Mouse (Mus musculus): Measurements from ENCODE around the gene Nfkb2. TPM values are rescaled to one million over a fixed set of nuclear protein-coding genes. Genes with fewer than 3 reads are reported as not detected.

Gene Nfkb2
- polyA plus RNA-seq, 2 experiments = 2.6 to 4.5 TPM

DNA sequence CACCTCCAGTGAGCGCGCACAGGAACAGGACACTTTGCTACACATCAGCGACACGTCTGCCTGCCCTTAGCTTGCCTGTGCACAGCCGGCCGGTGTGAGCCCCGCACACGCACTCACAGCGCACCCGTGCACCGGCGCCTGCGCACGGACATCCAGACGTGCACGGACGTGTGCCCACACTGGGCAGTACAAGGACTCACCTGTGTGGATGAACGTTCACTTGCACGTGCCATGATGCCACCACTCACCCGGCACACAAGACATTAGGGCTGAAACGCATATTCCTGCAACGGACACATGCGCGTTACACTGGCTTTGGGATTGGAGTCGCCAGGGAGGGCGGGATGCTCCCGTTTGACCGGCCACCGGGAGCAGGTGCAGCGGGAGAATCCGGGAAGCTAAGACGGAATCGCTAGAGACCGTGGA lies 801 bp downstream of the Nfkb2 start:
- DNase-seq (ENCODE audit: low read depth in 3 of 3, low spot score in 3 of 3) (peak in 1 of 3 experiments; percentile 41), ATAC-seq (ENCODE audit: insufficient read depth) (peak; percentile 45)
- TF ChIP-seq EP300 (IDR thresholded peaks at IDR 0.05; ENCODE audit: low read depth) = no peak
- no peak for TF ChIP-seq CTCF (IDR thresholded peaks at IDR 0.05; ENCODE audit: low read depth)
- under 1% methylated on average over 34 of the region's 34 CpGs for WGBS (ENCODE audit: insufficient replicate concordance)
- no peaks in the 10 kb centered on the region for H3K27me3 ChIP-seq (ENCODE audit: control insufficient read depth, insufficient read depth, low read length)
- H3K4me2 ChIP-seq (ENCODE audit: low read depth) = peak overlapping the region; percentile 90
- H3K4me3 ChIP-seq (ENCODE audit: insufficient read depth in 1 of 2, low read depth in 2 of 2, low read length in 2 of 2) = peak overlapping the region; percentile 81 to 84
- H3K4me1 ChIP-seq (replicated peaks; ENCODE audit: control insufficient read depth in 2 of 2, insufficient read depth in 2 of 2, low read length in 1 of 2) = peaks cover 7 to 11% of the 10 kb centered on the region in 2 experiments
- H3K9me3 ChIP-seq (ENCODE audit: control insufficient read depth, low read length) = no peaks in the 10 kb centered on the region
- H3K36me3 ChIP-seq (replicated peaks; ENCODE audit: control insufficient read depth, insufficient read depth, low read depth) = no peaks in the 10 kb centered on the region
- H3K9ac ChIP-seq (replicated peaks) = peak overlapping the region; percentile 77
- peak overlapping the region; percentile 61 for H3K27ac ChIP-seq

DNA sequence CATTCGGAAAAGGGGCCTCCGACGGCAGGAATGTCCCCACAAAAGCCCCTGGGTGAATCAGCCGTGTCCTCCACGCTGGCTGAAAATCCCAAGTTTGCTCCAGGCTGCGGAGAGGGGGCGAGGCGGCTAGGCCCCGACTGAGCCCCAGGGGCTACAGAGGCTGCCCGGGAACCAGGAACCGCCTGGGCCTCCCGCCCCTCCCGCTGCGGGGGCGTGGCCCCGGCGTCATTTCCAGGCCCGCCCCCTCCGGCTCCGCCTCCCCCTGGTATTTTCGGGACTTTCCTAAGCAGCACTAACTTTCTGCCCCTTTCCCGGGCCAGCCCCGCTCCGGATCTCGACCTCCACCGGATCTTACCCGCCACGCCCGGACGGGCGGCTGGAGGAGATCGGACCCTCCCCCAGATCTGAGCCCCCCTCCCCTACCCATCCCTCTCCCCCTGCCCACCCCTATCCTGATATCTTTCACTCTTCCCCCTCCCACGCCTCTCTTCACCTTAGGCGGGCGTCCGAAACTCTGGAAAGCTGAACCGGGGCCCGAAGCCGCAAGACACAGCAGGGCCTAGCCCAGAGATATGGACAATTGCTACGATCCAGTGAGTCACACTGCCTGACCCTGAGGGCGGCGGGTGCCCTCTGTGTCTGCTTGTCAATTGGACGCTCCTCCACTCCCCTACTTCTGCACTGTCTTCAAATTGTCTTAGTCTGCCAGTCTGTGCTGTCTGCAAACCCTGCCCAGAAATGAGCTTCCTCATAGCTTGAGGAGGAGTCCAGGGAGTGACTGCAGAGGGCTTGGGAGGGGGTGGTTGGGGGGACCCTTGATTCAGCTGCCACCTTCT lies 1.5 kb downstream of the Nfkb2 start:
- Histone ChIP-seq H3K9me3 (ENCODE audit: control insufficient read depth, low read length) (no peaks in the 10 kb centered on the region), H3K4me3 (ENCODE audit: insufficient read depth in 1 of 2, low read depth in 2 of 2, low read length in 2 of 2) (peak overlapping the region; percentile 81 to 84), H3K4me1 (replicated peaks; ENCODE audit: control insufficient read depth in 2 of 2, insufficient read depth in 2 of 2, low read length in 1 of 2) (peaks cover 7 to 11% of the 10 kb centered on the region in 2 experiments), H3K9ac (replicated peaks) (peak overlapping the region; percentile 77), H3K27me3 (ENCODE audit: control insufficient read depth, insufficient read depth, low read length) (no peaks in the 10 kb centered on the region), H3K27ac (peak overlapping the region; percentile 61), H3K4me2 (ENCODE audit: low read depth) (peak overlapping the region; percentile 90), H3K36me3 (replicated peaks; ENCODE audit: control insufficient read depth, insufficient read depth, low read depth) (no peaks in the 10 kb centered on the region)
- TF ChIP-seq CTCF (IDR thresholded peaks at IDR 0.05; ENCODE audit: low read depth) (0 out of 2 replicates have a peak, but pooled peaks have one; percentile 6), EP300 (IDR thresholded peaks at IDR 0.05; ENCODE audit: low read depth) (no peak)
- WGBS (ENCODE audit: insufficient replicate concordance) = under 1% methylated on average over 43 of the region's 43 CpGs
- DNase-seq (ENCODE audit: low read depth in 3 of 3, low spot score in 3 of 3) = peak; percentile 78 to 84 (median 80)
- peak; percentile 71 for ATAC-seq (ENCODE audit: insufficient read depth)

DNA sequence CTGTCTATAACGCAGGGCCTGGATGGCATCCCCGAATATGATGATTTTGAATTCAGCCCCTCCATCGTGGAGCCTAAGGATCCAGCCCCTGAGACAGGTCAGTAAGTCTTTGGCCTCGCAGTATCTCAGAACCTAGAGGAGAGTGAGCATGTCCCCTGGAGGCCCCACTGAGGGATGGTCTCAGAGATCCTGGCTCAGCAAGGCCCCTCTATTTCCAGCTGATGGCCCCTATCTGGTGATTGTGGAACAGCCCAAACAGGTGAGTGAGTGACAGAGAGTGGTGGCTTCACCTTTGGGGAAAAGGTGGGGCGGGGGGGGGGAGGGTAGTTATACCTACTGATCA lies 2.1 kb downstream of the Nfkb2 start:
- Histone ChIP-seq H3K4me1 (replicated peaks; ENCODE audit: control insufficient read depth in 2 of 2, insufficient read depth in 2 of 2, low read length in 1 of 2) (peaks cover 7 to 11% of the 10 kb centered on the region in 2 experiments), H3K4me2 (ENCODE audit: low read depth) (peak overlapping the region; percentile 90), H3K9me3 (ENCODE audit: control insufficient read depth, low read length) (no peaks in the 10 kb centered on the region), H3K27ac (peak overlapping the region; percentile 18; the same call in 1 of the 2 replicates), H3K36me3 (replicated peaks; ENCODE audit: control insufficient read depth, insufficient read depth, low read depth) (no peaks in the 10 kb centered on the region), H3K9ac (replicated peaks) (peak overlapping the region; percentile 72), H3K4me3 (ENCODE audit: insufficient read depth in 1 of 2, low read depth in 2 of 2, low read length in 2 of 2) (peak overlapping the region; percentile 81 to 84), H3K27me3 (ENCODE audit: control insufficient read depth, insufficient read depth, low read length) (no peaks in the 10 kb centered on the region)
- TF ChIP-seq CTCF (IDR thresholded peaks at IDR 0.05; ENCODE audit: low read depth) (no peak), EP300 (IDR thresholded peaks at IDR 0.05; ENCODE audit: low read depth) (no peak)
- ATAC-seq (ENCODE audit: insufficient read depth) (no peak), DNase-seq (ENCODE audit: low read depth in 3 of 3, low spot score in 3 of 3) (no peak)
- 55% methylated on average over 5 of the region's 5 CpGs for WGBS (ENCODE audit: insufficient replicate concordance)

DNA sequence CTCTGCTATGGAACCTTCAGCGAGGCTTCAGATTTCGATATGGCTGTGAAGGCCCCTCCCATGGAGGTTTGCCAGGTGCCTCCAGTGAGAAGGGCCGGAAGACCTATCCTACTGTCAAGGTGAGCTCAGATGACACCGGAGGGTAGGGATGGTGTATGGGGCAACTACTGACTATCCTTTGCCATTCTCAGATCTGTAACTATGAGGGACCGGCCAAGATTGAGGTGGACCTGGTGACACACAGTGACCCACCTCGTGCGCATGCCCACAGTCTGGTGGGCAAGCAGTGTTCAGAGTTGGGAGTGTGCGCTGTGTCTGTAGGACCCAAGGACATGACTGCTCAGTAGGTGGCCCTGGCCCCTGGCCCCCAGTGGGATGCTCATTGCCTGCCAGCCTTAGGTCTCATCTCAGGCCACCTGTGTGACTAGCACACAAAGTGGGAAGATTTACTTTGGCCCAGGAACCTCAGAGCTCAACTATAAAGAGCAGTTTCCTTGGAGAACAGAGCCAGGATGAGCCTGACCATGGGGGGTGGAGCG lies 2.7 kb downstream of the Nfkb2 start:
- Histone ChIP-seq H3K27ac (no peak overlapping the region), H3K4me2 (ENCODE audit: low read depth) (no peak overlapping the region), H3K9me3 (ENCODE audit: control insufficient read depth, low read length) (no peaks in the 10 kb centered on the region), H3K36me3 (replicated peaks; ENCODE audit: control insufficient read depth, insufficient read depth, low read depth) (no peaks in the 10 kb centered on the region), H3K4me1 (replicated peaks; ENCODE audit: control insufficient read depth in 2 of 2, insufficient read depth in 2 of 2, low read length in 1 of 2) (peaks cover 7 to 11% of the 10 kb centered on the region in 2 experiments), H3K27me3 (ENCODE audit: control insufficient read depth, insufficient read depth, low read length) (no peaks in the 10 kb centered on the region), H3K4me3 (ENCODE audit: insufficient read depth in 1 of 2, low read depth in 2 of 2, low read length in 2 of 2) (no peak overlapping the region), H3K9ac (replicated peaks) (no peak overlapping the region)
- ATAC-seq (ENCODE audit: insufficient read depth) (no peak), DNase-seq (ENCODE audit: low read depth in 3 of 3, low spot score in 3 of 3) (no peak)
- TF ChIP-seq EP300 (IDR thresholded peaks at IDR 0.05; ENCODE audit: low read depth) = no peak
- no peak for TF ChIP-seq CTCF (IDR thresholded peaks at IDR 0.05; ENCODE audit: low read depth)
- WGBS (ENCODE audit: insufficient replicate concordance) = 88% methylated on average over 9 of the region's 9 CpGs

DNA sequence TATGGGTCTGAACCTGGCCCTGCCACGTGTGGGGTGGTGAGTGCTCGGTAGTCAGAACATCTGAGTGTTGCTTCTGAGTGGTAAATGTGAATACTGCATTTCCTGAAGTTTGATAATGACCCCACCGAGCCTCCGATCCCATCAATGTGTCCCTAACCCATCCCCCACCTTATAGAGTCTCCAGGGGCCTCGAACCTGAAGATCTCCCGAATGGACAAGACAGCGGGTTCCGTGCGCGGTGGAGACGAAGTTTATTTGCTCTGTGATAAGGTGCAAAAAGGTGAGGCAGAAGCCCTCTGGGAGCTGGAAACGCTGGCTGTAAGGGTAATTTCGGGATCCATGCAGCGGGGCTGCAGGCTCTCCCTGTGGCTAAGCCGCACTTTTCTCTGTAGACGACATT lies 3.7 kb downstream of the Nfkb2 start:
- Histone ChIP-seq H3K27me3 (ENCODE audit: control insufficient read depth, insufficient read depth, low read length) (no peaks in the 10 kb centered on the region), H3K9me3 (ENCODE audit: control insufficient read depth, low read length) (no peaks in the 10 kb centered on the region), H3K36me3 (replicated peaks; ENCODE audit: control insufficient read depth, insufficient read depth, low read depth) (no peaks in the 10 kb centered on the region), H3K4me1 (replicated peaks; ENCODE audit: control insufficient read depth in 2 of 2, insufficient read depth in 2 of 2, low read length in 1 of 2) (peaks cover 7 to 11% of the 10 kb centered on the region in 2 experiments), H3K9ac (replicated peaks) (no peak overlapping the region), H3K4me2 (ENCODE audit: low read depth) (no peak overlapping the region), H3K4me3 (ENCODE audit: insufficient read depth in 1 of 2, low read depth in 2 of 2, low read length in 2 of 2) (no peak overlapping the region), H3K27ac (no peak overlapping the region)
- TF ChIP-seq CTCF (IDR thresholded peaks at IDR 0.05; ENCODE audit: low read depth) (no peak), EP300 (IDR thresholded peaks at IDR 0.05; ENCODE audit: low read depth) (no peak)
- WGBS (ENCODE audit: insufficient replicate concordance) = 85% methylated on average over 16 of the region's 16 CpGs
- no peak for DNase-seq (ENCODE audit: low read depth in 3 of 3, low spot score in 3 of 3)
- ATAC-seq (ENCODE audit: insufficient read depth) = no peak
